Mouse (Mus musculus) thymus, postnatal 10 days (tissue): ENCODE results near the gene Myrfl.

ENCODE experiments used
- DNase-seq, 2 experiments: peaks; one replicate each; pipeline ENCODE4 v3.0.0; 2021; ENCODE audit warnings: low spot score in 2 of 2

Gene Myrfl

GRCm38 (mm10) chr10:116827306-116827705 is 69.4 kb downstream of the Myrfl start:
- no peak for DNase-seq

- DNase-seq: no peak
Observed at GRCm38 (mm10) chr10:116815311-116816060, 81.2 kb downstream of the Myrfl start.

- no peak for DNase-seq
Observed at GRCm38 (mm10) chr10:116813150-116813549, 83.6 kb downstream of the Myrfl start.

GRCm38 (mm10) chr10:116810738-116811137 is 86.0 kb downstream of the Myrfl start:
- no peak for DNase-seq

GRCm38 (mm10) chr10:116809383-116809782 is 87.3 kb downstream of the Myrfl start:
- no peak for DNase-seq

GRCm38 (mm10) chr10:116808556-116809353 is 88.0 kb downstream of the Myrfl start:
- no peak for DNase-seq

GRCm38 (mm10) chr10:116802178-116802794 is 94.4 kb downstream of the Myrfl start:
- DNase-seq: no peak

GRCm38 (mm10) chr10:116801281-116801680 is 95.4 kb downstream of the Myrfl start:
- peak; percentile 22 to 32 for DNase-seq

- no peak for DNase-seq
Observed at GRCm38 (mm10) chr10:116796066-116796465, 100.7 kb downstream of the Myrfl start.

GRCm38 (mm10) chr10:116789096-116789495 is 107.6 kb downstream of the Myrfl start:
- DNase-seq: peak; percentile 18 to 62

- DNase-seq: no peak
Observed at GRCm38 (mm10) chr10:116788431-116788830, 108.3 kb downstream of the Myrfl start.

GRCm38 (mm10) chr10:116784098-116784497 is 112.6 kb downstream of the Myrfl start:
- no peak for DNase-seq

GRCm38 (mm10) chr10:116783020-116783419 is 113.7 kb downstream of the Myrfl start:
- DNase-seq: no peak

GRCm38 (mm10) chr10:116777947-116778346 is 118.8 kb downstream of the Myrfl start:
- no peak for DNase-seq

- DNase-seq: no peak
Observed at GRCm38 (mm10) chr10:116776846-116777245, 119.9 kb downstream of the Myrfl start.

- DNase-seq: no peak
Observed at GRCm38 (mm10) chr10:116773846-116774750, 122.6 kb downstream of the Myrfl start.

- no peak for DNase-seq
Observed at GRCm38 (mm10) chr10:116771215-116771935, 125.3 kb downstream of the Myrfl start.

- DNase-seq: no peak
Observed at GRCm38 (mm10) chr10:116768642-116769041, 128.1 kb downstream of the Myrfl start.

GRCm38 (mm10) chr10:116766525-116766924 is 130.2 kb downstream of the Myrfl start:
- no peak for DNase-seq

GRCm38 (mm10) chr10:116761476-116762068 is 135.1 kb downstream of the Myrfl start:
- DNase-seq: no peak
